Mouse (Mus musculus) forebrain, embryonic 11.5 days (tissue): ENCODE data around the gene Trhr2. TPM values are rescaled to one million over a fixed set of nuclear protein-coding genes. Genes with fewer than 3 reads are reported as not detected.
"Not testable (repeated sequence)": the region's sequence is repeated elsewhere in the genome, so short reads cannot be mapped to it uniquely, and the experiment has no call there.

ENCODE experiments used
- ATAC-seq: fragments of 200-750 bp; cut with Nextera tagmentation; replicated peaks from 2 replicates; pipeline ENCODE4 v1.8.0; 2017; ENCODE audit warnings: moderate TSS enrichment; ENCODE audit not compliant: low FRiP score
- DNase-seq: peaks from one replicate; pipeline ENCODE4 v3.0.0-alpha.2; 2017; ENCODE audit warnings: low spot score
- H3K27ac ChIP-seq: fragments of 300-500 bp; sonication (generic); 2 replicates; pipeline ENCODE4 v1.5.1; 2014; ENCODE audit warnings: low read depth, low read length
- H3K27me3 ChIP-seq: fragments of 300-500 bp; sonication (generic); 2 replicates; pipeline ENCODE4 v1.6.1; 2014; ENCODE audit warnings: mild to moderate bottlenecking, low read length, mixed read lengths; ENCODE audit not compliant: control insufficient read depth, insufficient read depth
- H3K36me3 ChIP-seq: fragments of 300-500 bp; sonication (generic); 2 replicates; pipeline ENCODE4 v1.6.1; 2014; ENCODE audit warnings: mild to moderate bottlenecking, low read length, moderate library complexity, mixed read lengths; ENCODE audit not compliant: control insufficient read depth, insufficient read depth
- H3K4me1 ChIP-seq: fragments of 300-500 bp; sonication (generic); replicated peaks from 2 replicates; pipeline ENCODE4 v1.6.1; 2014; ENCODE audit warnings: low read length, mixed read lengths; ENCODE audit not compliant: control insufficient read depth, insufficient read depth
- H3K4me2 ChIP-seq: fragments of 300-500 bp; sonication (generic); 2 replicates; pipeline ENCODE4 v1.6.1; 2014; ENCODE audit warnings: low read depth, mild to moderate bottlenecking, low read length, moderate library complexity, mixed read lengths; ENCODE audit not compliant: severe bottlenecking
- H3K4me3 ChIP-seq: fragments of 300-500 bp; sonication (generic); 2 replicates; pipeline ENCODE4 v1.5.1; 2014; ENCODE audit warnings: low read depth, low read length
- H3K9ac ChIP-seq: fragments of 300-500 bp; sonication (generic); 2 replicates; pipeline ENCODE4 v1.6.1; 2014; ENCODE audit warnings: low read length
- H3K9me3 ChIP-seq: fragments of 300-500 bp; sonication (generic); 2 replicates; pipeline ENCODE4 v1.6.1; 2016; ENCODE audit warnings: low read length, mixed read lengths; ENCODE audit not compliant: control insufficient read depth
- WGBS: fragments of 180-500 bp; shearing (Covaris S2); extraction: QIAGEN DNeasy Blood & Tissue Kit; methylation state at CpG from one replicate; pipeline ENCODE4 v1.1.7; 2014; 5-methylcytosine and 5-hydroxymethylcytosine counted together
- polyA plus RNA-seq: library from polyadenylated mRNA; unstranded; fragments of >200 nt; fragmentation: Nextera tagmentation; extraction: Ambion mirVana; gene quantifications from 2 replicates; pipeline ENCODE4 v1.2.1, GENCODE M21; 2014

The Trhr2 gene
- polyA plus RNA-seq, 1 experiment from 2014 or later: not detected

DNA sequence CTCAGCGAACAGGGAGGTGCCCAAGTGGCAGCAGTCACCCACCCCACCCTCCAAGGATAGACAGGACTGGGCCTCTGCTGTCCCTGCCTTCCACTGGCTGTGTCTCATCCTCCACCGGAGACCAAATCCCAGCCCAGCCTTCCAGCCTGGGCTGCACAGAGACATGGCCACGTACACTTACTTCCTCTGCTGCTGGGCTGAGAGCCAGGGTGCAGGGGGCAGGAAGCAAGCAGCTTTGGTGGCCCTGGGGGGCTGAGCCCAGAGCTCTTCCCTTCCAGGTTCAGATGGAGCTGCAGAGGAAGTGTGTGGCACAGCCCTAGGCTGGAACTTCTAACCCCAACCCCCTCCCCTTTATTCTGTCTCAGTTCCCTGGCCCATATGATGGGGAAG lies 29.4 kb downstream of the Trhr2 start:
- ATAC-seq (no peak), DNase-seq (no peak)
- no peaks in the 10 kb centered on the region for H3K9me3 ChIP-seq
- H3K4me1 ChIP-seq: peaks cover 12% of the 10 kb centered on the region; the same call in 1 of the 2 replicates
- no peak overlapping the region for H3K4me2 ChIP-seq
- 75% methylated on average over 3 of the region's 3 CpGs for WGBS
- H3K4me3 ChIP-seq: no peak overlapping the region
- peaks cover 18% of the 10 kb centered on the region for H3K27me3 ChIP-seq
- H3K36me3 ChIP-seq: no peaks in the 10 kb centered on the region
- no peak overlapping the region for H3K9ac ChIP-seq
- H3K27ac ChIP-seq: no peak overlapping the region

DNA sequence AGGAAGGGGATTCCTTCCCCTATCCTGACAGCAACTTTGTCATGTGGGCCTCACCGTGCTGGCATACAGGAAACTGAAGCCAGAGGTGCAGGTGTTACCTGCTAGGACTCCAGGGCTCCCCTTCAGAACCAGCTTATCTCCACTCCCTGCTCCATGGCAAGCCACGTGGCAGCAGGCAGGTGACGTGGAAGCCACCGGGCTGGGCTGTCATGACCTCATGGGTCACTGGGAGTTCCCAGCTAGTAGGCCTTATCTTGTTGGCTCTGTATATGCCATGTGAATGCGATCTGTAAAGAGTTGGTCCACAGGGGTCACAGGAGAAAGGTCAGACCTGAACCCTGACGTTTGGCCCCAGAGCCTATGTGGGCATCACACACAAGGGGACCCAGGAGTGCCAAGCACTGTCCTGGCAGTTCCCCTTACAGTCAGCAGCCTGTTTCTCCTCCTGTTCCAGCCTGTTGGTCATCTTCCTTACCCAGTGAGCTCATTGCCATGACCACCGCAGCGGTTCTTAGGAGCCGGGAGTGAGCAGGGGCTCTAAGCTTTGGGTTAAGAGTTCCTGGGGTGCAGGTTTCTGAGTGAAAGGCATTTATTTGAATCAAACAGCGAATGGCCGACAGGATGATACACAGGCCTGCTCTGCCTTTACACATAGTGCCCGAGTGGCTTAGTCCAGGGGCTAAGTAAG lies 30.0 kb downstream of the Trhr2 start:
- peaks cover 13% of the 10 kb centered on the region for H3K27me3 ChIP-seq
- 78% methylated on average over 12 of the region's 12 CpGs for WGBS
- H3K4me1 ChIP-seq: peaks cover 10% of the 10 kb centered on the region; the same call in 1 of the 2 replicates
- H3K9me3 ChIP-seq: no peaks in the 10 kb centered on the region
- ATAC-seq (no peak), DNase-seq (no peak)
- no peak overlapping the region for H3K9ac ChIP-seq
- no peak overlapping the region for H3K4me3 ChIP-seq
- no peak overlapping the region for H3K4me2 ChIP-seq
- no peaks in the 10 kb centered on the region for H3K36me3 ChIP-seq
- H3K27ac ChIP-seq: no peak overlapping the region

DNA sequence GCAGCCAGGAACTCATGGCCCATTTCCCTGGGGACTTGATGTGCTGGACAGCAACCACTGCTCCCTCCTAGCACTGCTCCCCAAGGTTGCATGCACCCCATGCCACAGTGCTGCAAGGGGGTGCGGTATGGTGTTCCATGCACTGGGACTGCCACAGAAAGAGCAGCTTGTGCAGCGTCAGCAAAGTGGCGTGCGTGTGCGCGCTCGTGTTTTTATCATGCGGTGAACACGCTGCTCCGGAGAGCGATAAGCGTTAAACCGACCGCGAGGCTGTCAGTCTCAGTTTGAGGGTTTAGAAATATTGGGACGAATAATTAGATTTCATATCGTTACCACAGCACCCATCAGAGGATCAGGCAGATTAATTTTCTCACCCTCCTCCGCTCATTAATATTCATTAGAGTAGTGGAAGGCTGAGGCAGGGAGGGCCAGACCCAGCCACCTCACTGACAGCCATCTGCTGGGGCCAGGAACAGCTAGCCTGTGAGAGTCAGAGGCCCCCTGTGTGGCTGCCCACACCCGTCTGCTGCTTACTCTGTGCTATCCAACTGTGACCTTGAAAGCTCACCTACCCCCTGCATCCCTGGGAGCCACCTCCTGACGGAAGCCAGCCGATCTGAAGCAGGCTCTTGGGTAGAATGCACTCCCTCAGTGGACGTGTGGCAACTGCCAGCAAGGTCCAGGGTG lies 30.9 kb downstream of the Trhr2 start:
- Histone ChIP-seq H3K36me3 (no peaks in the 10 kb centered on the region), H3K9me3 (no peaks in the 10 kb centered on the region), H3K4me1 (peaks cover 8% of the 10 kb centered on the region; the same call in 1 of the 2 replicates), H3K4me2 (no peak overlapping the region), H3K9ac (no peak overlapping the region), H3K27ac (no peak overlapping the region), H3K4me3 (no peak overlapping the region), H3K27me3 (peaks cover 4% of the 10 kb centered on the region)
- 71% methylated on average over 22 of the region's 22 CpGs for WGBS
- DNase-seq (no peak), ATAC-seq (no peak)

DNA sequence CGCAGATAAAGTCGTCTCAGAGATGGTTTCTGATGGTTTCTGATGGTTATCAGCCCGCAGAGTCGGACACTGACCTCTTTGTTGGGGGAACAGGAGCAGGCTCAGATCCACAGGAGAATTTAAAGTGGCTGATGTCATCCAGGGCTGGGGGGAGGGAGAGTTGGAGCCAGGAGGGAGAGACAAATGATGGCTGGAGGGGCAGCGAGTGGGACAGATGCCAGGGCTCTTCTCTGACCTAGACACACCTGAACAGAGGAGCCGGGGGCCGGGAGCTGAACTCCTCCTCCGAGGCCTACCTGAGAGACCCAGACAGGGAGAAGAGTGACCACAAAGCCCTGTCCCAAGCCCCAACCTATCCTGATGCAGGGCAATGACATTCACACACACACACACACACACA lies 31.5 kb downstream of the Trhr2 start:
- Histone ChIP-seq H3K27ac (no peak overlapping the region), H3K4me3 (no peak overlapping the region), H3K36me3 (no peaks in the 10 kb centered on the region), H3K4me2 (no peak overlapping the region), H3K4me1 (peaks cover 8% of the 10 kb centered on the region; the same call in 1 of the 2 replicates), H3K27me3 (no peaks in the 10 kb centered on the region), H3K9me3 (no peaks in the 10 kb centered on the region), H3K9ac (no peak overlapping the region)
- WGBS: 77% methylated on average over 8 of the region's 8 CpGs
- DNase-seq (no peak), ATAC-seq (no peak)

DNA sequence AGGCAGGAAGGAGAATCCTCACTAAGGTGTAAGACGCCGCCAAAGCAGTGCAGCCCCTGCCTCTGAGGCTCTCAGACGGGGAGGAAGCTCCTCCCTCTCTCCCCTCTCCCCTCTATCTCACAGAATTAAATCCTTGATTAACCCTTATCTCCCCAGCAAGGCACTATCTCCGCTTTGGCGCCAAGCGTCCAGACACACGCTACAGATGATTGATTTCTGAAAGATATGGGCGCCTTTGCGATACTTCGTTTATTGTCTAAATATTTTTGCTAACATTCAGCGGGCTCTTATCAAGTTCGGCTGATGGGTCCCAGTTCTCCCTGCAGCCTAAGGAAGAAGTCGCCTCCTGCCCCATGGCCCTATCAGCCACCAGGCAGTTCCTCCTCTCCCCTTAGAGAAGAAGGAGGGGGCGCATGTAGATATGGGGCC lies 34.4 kb downstream of the Trhr2 start:
- H3K4me2 ChIP-seq: peak overlapping the region; percentile 6; the same call in 1 of the 2 replicates
- no peaks in the 10 kb centered on the region for H3K9me3 ChIP-seq
- H3K27ac ChIP-seq: no peak overlapping the region
- DNase-seq (no peak), ATAC-seq (no peak)
- 13% methylated on average over 14 of the region's 14 CpGs for WGBS
- H3K27me3 ChIP-seq: no peaks in the 10 kb centered on the region
- peak overlapping the region; percentile 30; the same call in 1 of the 2 replicates for H3K9ac ChIP-seq
- no peak overlapping the region for H3K4me3 ChIP-seq
- H3K4me1 ChIP-seq: peaks cover 8% of the 10 kb centered on the region; the same call in 1 of the 2 replicates
- no peaks in the 10 kb centered on the region for H3K36me3 ChIP-seq

DNA sequence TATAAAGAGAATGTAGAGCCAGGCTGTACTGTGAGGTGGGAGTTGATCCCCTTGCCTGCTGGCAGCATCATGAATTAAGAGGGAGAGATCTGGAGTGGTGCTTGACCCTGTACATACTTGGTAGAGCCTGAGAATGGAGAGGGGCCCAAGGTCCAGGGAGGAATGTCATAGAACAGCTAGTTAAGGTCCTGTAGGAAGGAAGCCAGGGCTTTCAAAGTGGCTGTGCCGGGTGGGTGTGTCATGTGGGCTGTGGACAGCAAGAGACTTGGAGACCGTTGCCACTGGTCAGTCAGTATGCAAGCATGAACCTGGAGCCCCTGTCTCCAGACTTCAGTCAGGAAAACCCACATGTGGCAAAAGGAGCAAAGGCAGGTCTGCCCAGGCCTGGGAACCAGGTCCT lies 35.4 kb downstream of the Trhr2 start:
- ATAC-seq (no peak), DNase-seq (no peak)
- Histone ChIP-seq H3K9ac (no peak overlapping the region), H3K4me2 (no peak overlapping the region), H3K36me3 (no peaks in the 10 kb centered on the region), H3K4me3 (no peak overlapping the region), H3K4me1 (peaks cover 9% of the 10 kb centered on the region; the same call in 1 of the 2 replicates), H3K27ac (no peak overlapping the region), H3K9me3 (no peaks in the 10 kb centered on the region), H3K27me3 (no peaks in the 10 kb centered on the region)
- 77% methylated on average over 2 of the region's 2 CpGs for WGBS

DNA sequence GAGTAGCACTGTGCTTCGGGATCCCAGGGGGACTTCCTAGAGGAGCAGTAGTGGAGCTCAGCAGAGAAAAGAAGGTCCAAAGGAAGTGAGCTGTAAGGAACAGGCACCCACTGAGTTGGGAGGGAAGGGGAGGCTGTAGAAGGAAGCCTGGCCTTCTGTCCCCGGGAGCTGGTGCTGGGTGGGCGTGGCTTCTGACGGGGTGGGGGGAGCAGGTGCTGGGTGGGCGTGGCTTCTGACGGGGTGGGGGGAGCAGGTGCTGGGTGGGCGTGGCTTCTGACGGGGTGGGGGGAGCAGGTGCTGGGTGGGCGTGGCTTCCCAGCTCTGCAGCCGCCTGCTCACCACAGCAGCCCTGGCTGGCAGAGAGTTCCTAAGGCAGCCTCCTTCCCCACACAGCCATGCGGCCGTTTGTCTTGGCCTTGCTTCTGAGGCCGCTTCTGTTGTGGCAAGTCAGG lies 36.6 kb downstream of the Trhr2 start:
- H3K9me3 ChIP-seq, H3K4me3 ChIP-seq, DNase-seq, H3K9ac ChIP-seq, H3K36me3 ChIP-seq, H3K4me1 ChIP-seq, H3K27me3 ChIP-seq, H3K27ac ChIP-seq, H3K4me2 ChIP-seq: not testable (repeated sequence)
- WGBS: 7% methylated on average over 10 of the region's 13 CpGs
- 0 out of 2 replicates have a peak, but pooled peaks have one; percentile 52 for ATAC-seq

DNA sequence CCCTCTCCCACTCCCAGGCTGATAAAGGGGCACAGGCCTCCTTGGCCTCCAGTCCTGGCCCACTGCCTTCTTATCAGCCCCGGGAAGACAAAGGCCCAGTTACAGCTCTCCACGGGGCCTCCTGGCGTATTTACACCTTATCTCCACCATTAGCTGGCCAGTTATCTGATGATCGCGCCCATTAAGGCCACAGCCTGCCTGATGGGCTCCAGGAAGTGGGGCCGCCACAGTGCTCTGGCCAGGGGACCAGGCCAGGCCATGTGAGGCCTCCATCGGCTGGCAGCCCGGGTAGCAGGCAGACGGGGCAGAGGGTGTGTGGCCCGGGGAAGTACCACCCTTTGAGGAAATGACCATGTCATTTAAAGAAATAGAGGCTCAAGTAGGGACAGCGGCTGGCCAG lies 37.8 kb downstream of the Trhr2 start:
- Histone ChIP-seq H3K27ac (no peak overlapping the region), H3K27me3 (no peaks in the 10 kb centered on the region), H3K36me3 (no peaks in the 10 kb centered on the region), H3K4me3 (no peak overlapping the region), H3K4me1 (peaks cover 10% of the 10 kb centered on the region; the same call in 1 of the 2 replicates), H3K9me3 (no peaks in the 10 kb centered on the region), H3K4me2 (no peak overlapping the region), H3K9ac (no peak overlapping the region)
- WGBS: 70% methylated on average over 11 of the region's 11 CpGs
- no peak for ATAC-seq
- DNase-seq: no peak
